Mouse (Mus musculus): ENCODE data around the gene Lhx6. TPM values are rescaled to one million over a fixed set of nuclear protein-coding genes. Genes with fewer than 3 reads are reported as not detected.

Lhx6 gene
- 2.3 and 5.2 TPM in 2 replicates for polyA plus RNA-seq (2012; rRNA removed)

DNA sequence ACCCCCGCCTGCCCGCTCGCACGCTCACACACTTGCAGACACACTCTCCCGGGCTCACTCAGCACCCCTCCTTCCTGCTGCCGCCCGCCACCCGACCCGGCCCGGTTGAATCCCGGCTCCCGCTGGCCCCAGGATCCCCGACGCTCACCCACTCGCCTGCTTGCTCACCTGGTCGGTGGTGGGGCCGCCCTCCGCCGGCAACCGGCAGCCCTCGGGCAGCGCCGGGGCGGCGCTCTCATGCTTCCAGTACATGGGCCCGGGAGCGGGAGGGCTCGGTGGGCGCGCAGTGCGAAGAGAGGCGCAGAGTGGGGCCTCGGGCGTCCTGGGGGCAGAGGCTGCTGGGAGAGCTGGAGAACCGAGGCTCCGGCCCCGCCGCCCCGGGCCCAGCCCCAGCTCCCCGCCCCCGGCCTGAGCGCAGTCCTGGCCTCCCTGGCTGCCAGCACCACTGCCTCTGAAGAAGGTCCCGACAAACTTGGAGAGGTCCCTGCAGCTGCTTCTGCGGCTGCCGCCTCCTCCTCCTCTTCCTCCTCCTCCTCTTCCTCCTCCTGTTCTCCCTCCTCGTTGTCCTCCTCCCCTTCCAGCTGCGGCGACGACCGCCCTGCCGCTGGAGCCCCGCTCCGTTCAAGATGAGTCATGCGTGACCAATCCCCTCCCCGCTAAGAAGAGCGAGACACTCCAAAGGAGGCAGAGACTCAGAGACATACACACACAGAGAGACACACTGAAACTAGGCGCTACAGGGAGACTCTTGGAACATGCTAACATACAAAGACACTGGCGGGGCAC lies at the start of gene Lhx6:
Gene Lhx6, minus strand, starts transcription at position 453 of the 786 bp plus-strand sequence.

DNA sequence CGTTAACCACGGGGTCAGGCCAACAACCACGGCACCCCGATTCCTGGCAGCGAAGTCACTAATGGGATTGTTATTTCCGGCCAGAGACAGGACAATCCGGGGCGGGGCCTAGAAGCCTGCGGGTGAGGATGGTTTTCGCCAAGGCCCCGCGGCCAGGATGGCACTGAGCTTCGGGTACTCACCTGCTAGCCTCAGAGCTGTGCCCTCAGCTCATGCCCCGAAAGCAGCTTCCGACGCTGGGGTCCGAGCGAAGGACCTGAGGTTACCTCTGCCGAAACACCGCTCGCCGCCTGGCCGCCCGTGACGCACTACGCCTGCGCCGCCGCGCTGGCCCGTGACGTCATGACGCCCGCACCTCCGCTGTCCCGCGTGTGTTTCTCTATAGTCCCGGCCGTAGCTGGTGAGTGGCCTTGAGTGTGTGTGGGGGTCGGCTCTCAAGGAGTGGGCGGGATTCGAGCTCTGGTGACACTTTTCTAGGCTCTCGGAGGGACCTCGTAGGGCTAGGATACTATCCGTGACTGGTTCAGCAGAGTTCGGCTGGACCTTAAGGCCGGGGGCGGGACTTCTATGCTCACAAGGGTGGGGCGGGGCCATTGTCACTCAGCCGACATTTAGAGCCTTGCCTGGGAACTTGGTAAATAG lies 31.2 kb upstream of the Lhx6 start, which contains the start of the genes Mrrf and Rbm18:
Gene Mrrf, plus strand, starts transcription at position 90 of the 642 bp plus-strand sequence.
Gene Rbm18, minus strand, starts transcription at position 474 of the 642 bp plus-strand sequence.

DNA sequence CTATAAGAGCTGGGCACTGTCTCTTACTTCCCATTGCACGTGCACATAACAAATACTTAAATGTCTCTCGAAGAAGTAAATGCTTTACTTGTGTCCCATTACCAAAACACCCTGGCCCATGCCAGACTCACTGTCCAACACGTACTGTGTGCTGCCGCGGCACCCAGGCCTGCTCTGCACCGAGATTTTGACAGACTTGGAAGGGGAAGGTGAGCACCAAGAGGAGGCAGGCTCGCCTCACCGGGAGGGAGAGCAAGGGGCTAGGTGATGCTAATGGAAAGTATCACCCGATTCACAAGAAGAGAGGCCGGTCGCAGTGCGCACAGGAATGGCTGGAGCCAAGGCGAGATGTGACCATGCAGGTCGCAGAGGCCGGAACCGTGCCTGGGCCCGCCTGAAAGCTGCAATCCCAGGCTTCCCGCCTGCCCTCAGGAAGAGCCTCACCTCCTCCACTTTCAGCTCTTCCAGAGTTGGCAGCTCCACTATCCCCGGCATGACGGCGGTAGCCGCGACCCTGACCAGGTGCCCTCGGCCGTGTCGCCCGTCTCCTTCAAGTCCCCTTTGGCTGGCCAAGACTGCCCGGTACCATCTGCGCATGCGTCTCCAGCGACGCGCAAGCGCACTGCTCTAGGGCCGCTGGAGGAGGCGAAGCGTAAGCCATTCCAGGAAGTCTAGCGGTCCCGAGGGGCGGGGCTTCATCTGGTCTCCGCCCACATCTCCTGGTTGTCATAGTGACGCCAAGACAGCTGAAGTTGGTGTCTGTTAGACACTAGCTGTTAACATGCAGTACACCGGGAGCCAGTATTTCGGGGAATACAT lies 56.3 kb downstream of the Lhx6 start, which contains the start of the genes Ndufa8 and Morn5:
Gene Ndufa8, minus strand, starts transcription at position 659 of the 819 bp plus-strand sequence.
Gene Morn5, plus strand, starts transcription at position 711 of the 819 bp plus-strand sequence.

Other genes with a start within 250 kb of the Lhx6 start
- gene Ttll11, start 125.5 kb downstream of the Lhx6 start, polyA plus RNA-seq (2012; rRNA removed) = 2.7 and 11.5 TPM in 2 replicates
- 90.1 and 119 TPM in 2 replicates for gene Ndufa8, start 56.0 kb downstream of the Lhx6 start, polyA plus RNA-seq (2012; rRNA removed)
- gene Morn5, start 56.0 kb downstream of the Lhx6 start, polyA plus RNA-seq (2012; rRNA removed) = 0.37 and 1.0 TPM in 2 replicates
- 13.9 and 30.4 TPM in 2 replicates for gene Mrrf, start 31.0 kb upstream of the Lhx6 start, polyA plus RNA-seq (2012; rRNA removed)
- 45.1 and 66.6 TPM in 2 replicates for gene Rbm18, start 31.4 kb upstream of the Lhx6 start, polyA plus RNA-seq (2012; rRNA removed)
- gene Ptgs1, start 125.0 kb upstream of the Lhx6 start, polyA plus RNA-seq (2012; rRNA removed) = 4.7 and 5.6 TPM in 2 replicates